Mouse (Mus musculus) adipose tissue, adult 10 weeks (tissue): ENCODE data around the gene Nr2f6. TPM values are rescaled to one million over a fixed set of nuclear protein-coding genes. Genes with fewer than 3 reads are reported as not detected.

Source experiments
- polyA plus RNA-seq: library from polyadenylated mRNA; stranded (reverse); fragments of 350-450 nt; fragmentation: Illumina TruSeq; extraction: RNeasy Lipid Tissue Mini Kit (QIAGEN cat#74804); gene quantifications from one replicate; pipeline ENCODE4 v1.2.3, GENCODE M21; 2014; ENCODE audit warnings: low read depth, low replicate concordance

Nr2f6 gene
- polyA plus RNA-seq = 45.7 TPM

GRCm38 (mm10) chr8:71381421-71381970 lies at the start of gene Nr2f6:
Nr2f6 (minus strand) TSS chr8:71381960.

DNA sequence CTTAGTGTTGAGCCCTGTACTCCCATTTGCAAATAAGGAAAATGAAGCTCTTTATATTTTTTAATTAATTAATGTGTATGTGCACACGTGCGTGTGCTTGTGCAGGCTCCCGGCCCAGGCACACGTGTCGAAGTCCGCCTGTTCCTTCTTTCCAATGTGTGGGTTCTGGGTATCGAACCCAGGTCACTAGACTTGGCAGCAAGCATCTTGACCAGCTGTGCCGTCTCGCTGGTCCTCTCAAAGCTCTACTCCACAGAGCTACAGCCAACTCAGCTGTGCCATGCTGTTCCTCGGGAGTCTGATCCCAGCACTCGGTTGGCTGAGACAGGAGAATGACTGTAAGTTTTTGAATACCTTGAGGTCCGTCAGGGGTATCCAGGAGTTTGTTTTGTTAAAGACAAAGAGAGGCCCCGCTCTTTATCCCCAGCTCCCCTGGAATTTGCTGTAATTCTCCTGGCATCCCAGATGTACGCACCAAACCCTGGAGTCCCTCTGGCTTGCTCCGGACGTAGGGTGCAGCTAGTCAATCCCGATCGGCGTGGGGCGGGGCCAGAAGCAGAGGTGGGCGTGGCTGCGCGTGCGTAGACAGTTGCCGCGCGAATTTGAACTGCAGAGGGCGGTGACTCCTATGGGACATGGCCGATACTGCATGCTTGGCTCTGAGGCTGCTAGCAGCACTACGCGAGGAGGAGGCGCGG lies 23.8 kb upstream of the Nr2f6 start, which contains the start of gene Ankle1:
Gene Ankle1, plus strand, starts transcription at position 610 of the 698 bp plus-strand sequence.

GRCm38 (mm10) chr8:71396639-71397305 lies 15.0 kb upstream of the Nr2f6 start, which contains the start of gene Babam1:
Babam1 (plus strand) TSS chr8:71396861.

DNA sequence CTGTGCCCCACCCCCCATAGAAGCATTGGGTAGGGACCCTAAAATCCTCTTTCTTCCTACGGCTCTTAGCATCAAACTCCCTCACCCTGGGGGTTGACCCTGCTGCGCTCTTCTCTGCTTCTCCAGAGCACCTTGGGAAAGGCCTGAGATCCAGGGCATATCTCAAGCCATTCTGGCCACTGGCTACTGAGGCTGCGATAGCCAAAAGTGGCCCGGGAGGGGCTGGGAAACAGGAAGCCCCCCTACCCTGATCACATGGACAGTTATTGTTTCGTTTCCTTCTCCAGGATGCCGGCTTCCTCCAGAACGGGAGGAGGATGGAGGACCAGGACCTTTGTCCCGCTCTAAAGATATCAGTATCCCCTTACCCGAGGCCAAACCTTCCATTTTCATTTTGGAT lies 13.9 kb upstream of the Nr2f6 start, which contains the start of gene Ushbp1:
Gene Ushbp1, minus strand, starts transcription at position 174 of the 400 bp plus-strand sequence.

GRCm38 (mm10) chr8:71371236-71371848 lies 10.4 kb downstream of the Nr2f6 start, which contains the start of gene Ocel1:
Ocel1 (plus strand) TSS chr8:71371298.

GRCm38 (mm10) chr8:71366771-71367528 lies 14.8 kb downstream of the Nr2f6 start, which contains the start of gene Use1:
Use1 (plus strand) TSS chr8:71366848.

Other genes with a start within 250 kb of the Nr2f6 start
- 28.8 TPM for gene Myo9b, start 109.2 kb downstream of the Nr2f6 start, polyA plus RNA-seq
- 4.7 TPM for gene Haus8, start 109.0 kb downstream of the Nr2f6 start, polyA plus RNA-seq
- 215 TPM for gene Use1, start 15.1 kb downstream of the Nr2f6 start, polyA plus RNA-seq
- gene Ocel1, start 10.7 kb downstream of the Nr2f6 start, polyA plus RNA-seq = 12.3 TPM
- 29.6 TPM for gene Ushbp1, start 13.8 kb upstream of the Nr2f6 start, polyA plus RNA-seq
- gene Babam1, start 14.9 kb upstream of the Nr2f6 start, polyA plus RNA-seq = 74.2 TPM
- 1.2 TPM for gene Ankle1, start 24.1 kb upstream of the Nr2f6 start, polyA plus RNA-seq
- 16.7 TPM for gene Abhd8, start 81.7 kb upstream of the Nr2f6 start, polyA plus RNA-seq
- gene Mrpl34, start 83.0 kb upstream of the Nr2f6 start, polyA plus RNA-seq = 57.3 TPM
- gene Dda1, start 87.2 kb upstream of the Nr2f6 start, polyA plus RNA-seq = 59.1 TPM
- 9.2 TPM for gene Ano8, start 104.0 kb upstream of the Nr2f6 start, polyA plus RNA-seq
- 14.5 TPM for gene Gtpbp3, start 106.1 kb upstream of the Nr2f6 start, polyA plus RNA-seq
- gene Plvap, start 129.8 kb upstream of the Nr2f6 start, polyA plus RNA-seq = 33.6 TPM
- gene Ccdc194, start 143.8 kb upstream of the Nr2f6 start, polyA plus RNA-seq = not detected
- gene Bst2, start 155.5 kb upstream of the Nr2f6 start, polyA plus RNA-seq = 70.8 TPM
- gene Mvb12a, start 161.0 kb upstream of the Nr2f6 start, polyA plus RNA-seq = 72.0 TPM
- 3.1 TPM for gene Tmem221, start 176.9 kb upstream of the Nr2f6 start, polyA plus RNA-seq
- gene Nxnl1, start 184.6 kb upstream of the Nr2f6 start, polyA plus RNA-seq = 0.98 TPM
- 216 TPM for gene Slc27a1, start 186.9 kb upstream of the Nr2f6 start, polyA plus RNA-seq
- 87.6 TPM for gene Pgls, start 210.2 kb upstream of the Nr2f6 start, polyA plus RNA-seq
- 2.5 TPM for gene Fam129c, start 215.7 kb upstream of the Nr2f6 start, polyA plus RNA-seq
- 76.1 TPM for gene Colgalt1, start 229.0 kb upstream of the Nr2f6 start, polyA plus RNA-seq